Mouse (Mus musculus) lung, adult 2 months (tissue): ENCODE measurements around the gene Fam207a.

ENCODE experiments used
- CTCF ChIP-seq: fragments of 200-500 bp; IDR thresholded peaks from 2 replicates; pipeline ENCODE4 v1.5.1; 2011; ENCODE audit warnings: mild to moderate bottlenecking, low read length, control low read depth; ENCODE audit not compliant: insufficient read depth
- POLR2A ChIP-seq: fragments of 200-500 bp; IDR thresholded peaks from 2 replicates; pipeline ENCODE4 v1.6.1; 2011; ENCODE audit warnings: low read depth, mild to moderate bottlenecking, control low read depth, low read length, borderline replicate concordance; ENCODE audit errors: extremely low read depth

DNA sequence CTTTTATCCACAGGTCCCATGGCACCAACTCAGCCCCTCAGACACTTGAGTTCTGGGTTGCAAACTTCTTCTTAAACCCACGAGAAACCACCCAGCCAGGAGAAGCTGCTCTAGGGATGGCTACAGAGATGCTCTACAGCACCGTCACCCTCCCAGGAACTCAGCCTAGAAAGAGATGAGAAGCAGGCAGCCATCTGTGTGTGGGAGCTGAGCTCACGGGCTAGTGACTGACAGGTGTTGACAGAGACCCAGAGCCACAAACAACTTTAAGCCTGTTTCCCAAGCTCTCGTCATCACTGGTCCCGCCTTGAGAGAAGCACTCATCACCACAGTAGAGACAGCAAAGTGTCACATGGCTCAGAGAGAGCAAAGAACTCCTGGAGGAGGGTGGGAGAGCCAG lies 43.4 kb downstream of the Fam207a start:
- TF ChIP-seq CTCF = no peak
- no peak for TF ChIP-seq POLR2A
